Mouse (Mus musculus) cortical plate, adult 2 months (tissue): Measurements from ENCODE around the gene Col1a1.

Experiments
- CTCF ChIP-seq: fragments of 200-500 bp; IDR thresholded peaks from 2 replicates; pipeline ENCODE4 v1.5.1; 2011; ENCODE audit warnings: mild to moderate bottlenecking, control low read depth, low read length; ENCODE audit not compliant: insufficient read depth; ENCODE audit errors: extremely low read depth
- POLR2A ChIP-seq: fragments of 200-500 bp; IDR thresholded peaks from 2 replicates; pipeline ENCODE4 v1.6.1; 2011; ENCODE audit warnings: mild to moderate bottlenecking, low read length, control low read depth; ENCODE audit not compliant: insufficient read depth; ENCODE audit errors: extremely low read depth

DNA sequence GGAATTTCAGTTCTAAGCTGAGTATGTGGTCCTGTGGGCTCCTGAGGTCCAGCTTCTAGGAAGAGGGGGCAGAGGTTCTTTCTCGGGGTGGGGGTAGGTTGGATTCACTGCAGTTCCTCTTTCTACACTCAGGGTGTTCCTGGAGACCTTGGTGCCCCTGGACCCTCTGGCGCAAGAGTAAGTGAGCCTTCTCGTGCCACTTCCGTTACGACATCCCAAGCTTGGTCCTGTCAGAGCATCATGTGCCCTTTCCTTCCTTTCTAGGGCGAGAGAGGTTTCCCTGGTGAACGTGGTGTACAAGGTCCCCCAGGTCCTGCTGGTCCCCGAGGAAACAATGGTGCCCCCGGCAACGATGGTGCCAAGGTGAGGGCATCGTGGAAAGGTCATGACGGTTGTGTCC, 9.2 kb downstream of the Col1a1 start:
- TF ChIP-seq POLR2A (no peak), CTCF (no peak)
